Mouse (Mus musculus) adipose tissue, adult 10 weeks (tissue): ENCODE measurements around the gene Rnf10. TPM values are rescaled to one million over a fixed set of nuclear protein-coding genes. Genes with fewer than 3 reads are reported as not detected.

Experiments used
- polyA plus RNA-seq: library from polyadenylated mRNA; stranded (reverse); fragments of 350-450 nt; fragmentation: Illumina TruSeq; extraction: RNeasy Lipid Tissue Mini Kit (QIAGEN cat#74804); gene quantifications from one replicate; pipeline ENCODE4 v1.2.3, GENCODE M21; 2014; ENCODE audit warnings: low read depth, low replicate concordance

Rnf10 gene
- polyA plus RNA-seq, result 150 TPM

GRCm38 (mm10) chr5:115272812-115273548 lies at the start of gene Rnf10:
Gene Rnf10 (minus strand): TSS chr5:115272898.

DNA sequence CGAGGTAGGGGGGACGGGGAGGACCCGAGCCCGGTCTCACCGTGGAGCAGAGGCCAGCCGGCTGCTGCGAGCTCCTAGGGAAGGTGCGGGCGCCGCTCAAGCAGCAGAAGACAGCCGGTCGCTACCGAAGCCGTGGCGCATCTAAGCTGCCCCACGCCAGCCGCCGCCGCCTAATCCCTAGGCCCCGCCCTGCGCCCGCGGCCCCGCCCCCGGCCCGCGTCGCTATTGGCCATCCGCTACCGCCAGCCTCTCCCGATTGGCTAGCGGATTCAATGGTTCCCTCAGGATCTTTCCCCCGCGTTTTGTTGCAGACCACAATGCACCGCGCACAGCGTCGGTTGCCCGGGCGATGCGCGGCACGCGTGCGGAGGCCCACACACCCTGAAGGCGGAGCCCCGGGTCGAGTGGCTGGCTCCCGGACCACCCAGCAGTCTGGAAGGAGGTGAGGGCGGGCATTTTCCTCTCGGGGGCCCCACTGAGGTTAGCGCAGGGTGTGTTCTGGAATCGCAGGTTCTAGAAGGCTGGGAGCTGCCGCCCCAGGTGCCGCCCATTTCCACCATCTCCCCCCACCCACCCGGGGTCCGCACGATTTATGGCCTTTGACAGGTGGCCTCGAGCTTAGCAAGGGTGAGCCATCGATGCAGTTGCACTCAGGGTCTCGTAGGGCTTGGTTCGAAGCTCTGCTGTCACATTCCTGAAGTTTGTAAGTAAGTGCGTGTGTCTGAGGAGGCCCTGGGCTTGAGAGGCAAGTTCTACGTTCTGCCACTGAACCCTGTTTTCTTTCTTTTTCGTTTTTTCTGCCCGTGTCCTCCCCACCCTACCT lies 28.3 kb upstream of the Rnf10 start, which contains the start of gene Dynll1:
Dynll1 (minus strand) TSS at position 208 of the 823 bp plus-strand sequence.

DNA sequence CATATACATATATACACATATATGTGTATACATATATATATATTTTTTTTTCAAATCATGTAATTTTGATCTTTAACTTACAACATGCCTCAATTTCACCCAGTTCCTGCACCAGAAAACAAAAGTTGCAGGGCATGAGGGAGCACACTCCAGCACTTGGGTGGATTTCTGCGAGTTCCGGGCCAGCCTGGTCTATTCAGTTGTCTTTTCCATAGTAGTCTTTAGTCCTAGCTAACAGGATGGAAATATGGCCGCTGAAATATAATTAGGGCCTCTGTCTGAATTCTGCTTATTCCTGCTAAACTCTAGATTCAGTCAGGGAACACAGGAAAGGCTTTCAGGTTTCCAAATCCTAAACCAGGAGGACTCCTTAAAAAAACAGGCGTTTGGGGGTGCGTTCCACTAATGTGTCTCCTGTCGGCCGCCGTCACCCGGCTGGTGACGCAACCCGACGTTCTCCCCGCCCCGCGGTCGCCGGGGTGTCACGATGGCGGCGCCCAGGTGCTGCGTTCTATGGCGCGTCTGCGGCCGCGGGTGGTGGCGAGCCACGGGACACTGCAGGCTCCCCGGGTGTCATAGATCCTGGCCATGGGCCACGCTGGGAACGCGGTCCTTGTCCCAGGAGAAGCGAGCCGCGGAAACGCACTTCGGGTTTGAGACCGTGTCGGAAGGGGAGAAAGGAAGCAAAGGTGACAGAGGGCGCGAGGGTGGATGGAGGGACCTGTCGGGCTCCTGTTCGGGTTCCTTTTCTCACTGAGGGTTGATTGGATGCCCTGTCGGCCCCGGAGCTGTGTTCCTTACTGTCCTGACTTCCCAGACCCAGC lies 6.7 kb upstream of the Rnf10 start, which contains the start of gene Coq5:
Coq5 (plus strand) TSS at position 441 of the 824 bp plus-strand sequence.

GRCm38 (mm10) chr5:115235786-115236263 lies 36.9 kb downstream of the Rnf10 start, which contains the start of gene Pop5:
Gene Pop5 (plus strand): TSS chr5:115235836.

DNA sequence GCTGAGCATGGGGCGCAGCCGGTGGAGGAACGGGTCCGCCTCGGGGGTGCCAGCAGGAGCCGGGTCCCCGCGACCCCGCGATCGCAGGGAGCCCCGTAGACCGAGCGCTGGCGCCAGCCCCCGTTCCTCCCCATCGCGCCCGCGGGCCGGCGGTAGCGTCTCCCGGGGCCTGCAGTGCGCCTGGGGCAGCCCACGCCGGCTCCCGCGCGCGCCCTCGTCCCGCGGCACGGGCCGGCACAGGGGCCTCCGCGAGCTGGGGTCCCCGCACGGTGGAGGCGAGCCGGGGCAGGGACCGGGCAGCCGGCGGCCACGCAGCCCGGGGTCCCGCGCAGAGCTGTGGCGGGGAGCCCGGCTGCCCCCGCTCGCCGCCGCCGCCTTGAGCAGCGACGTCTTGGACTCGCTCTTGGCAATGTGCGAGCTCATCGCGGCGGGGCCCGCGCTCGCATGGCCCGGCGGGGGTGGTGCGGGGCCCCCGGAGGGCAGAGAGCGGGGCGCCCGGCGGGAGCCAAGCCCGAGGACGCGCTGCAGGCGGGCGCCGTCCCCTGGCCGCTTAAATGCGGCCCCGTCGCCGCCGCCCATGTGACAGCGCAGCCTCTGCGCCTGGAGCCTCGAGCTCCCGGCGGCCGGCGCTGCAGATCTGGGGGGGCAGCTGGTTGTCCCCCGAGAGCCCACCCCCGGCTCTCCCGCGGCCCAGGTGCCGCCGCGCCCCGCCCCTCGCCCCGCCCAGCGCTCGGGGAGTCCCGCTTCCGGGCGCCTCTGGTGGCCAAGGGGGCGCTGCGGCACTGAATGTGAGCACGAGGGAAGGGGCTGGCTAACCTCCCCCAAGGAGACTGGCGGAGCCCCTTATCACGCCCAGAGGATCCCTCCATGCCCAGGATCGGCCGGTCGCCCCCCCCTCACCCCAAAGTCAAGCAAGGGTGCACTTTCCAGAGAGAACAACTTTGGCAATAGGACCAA lies 78.8 kb downstream of the Rnf10 start, which contains the start of gene Cabp1:
Cabp1 (minus strand) TSS at position 713 of the 957 bp plus-strand sequence.

Other genes with a start within 250 kb of the Rnf10 start
- not detected for gene Gm10401, start 174.6 kb downstream of the Rnf10 start, polyA plus RNA-seq
- gene Acads, start 153.6 kb downstream of the Rnf10 start, polyA plus RNA-seq, result 67.3 TPM
- gene Unc119b, start 137.9 kb downstream of the Rnf10 start, polyA plus RNA-seq, result 56.1 TPM
- 205 TPM for gene Mlec, start 114.7 kb downstream of the Rnf10 start, polyA plus RNA-seq
- 3.2 TPM for gene Cabp1, start 78.5 kb downstream of the Rnf10 start, polyA plus RNA-seq
- 81.1 TPM for gene Pop5, start 37.1 kb downstream of the Rnf10 start, polyA plus RNA-seq
- 28.2 TPM for gene Coq5, start 6.8 kb upstream of the Rnf10 start, polyA plus RNA-seq
- gene Dynll1, start 28.1 kb upstream of the Rnf10 start, polyA plus RNA-seq, result 245 TPM
- gene Srsf9, start 54.3 kb upstream of the Rnf10 start, polyA plus RNA-seq, result 54.0 TPM
- 20.5 TPM for gene Gatc, start 68.3 kb upstream of the Rnf10 start, polyA plus RNA-seq
- gene Triap1, start 68.3 kb upstream of the Rnf10 start, polyA plus RNA-seq, result 43.0 TPM
- 608 TPM for gene Cox6a1, start 76.1 kb upstream of the Rnf10 start, polyA plus RNA-seq
- gene Msi1, start 156.7 kb upstream of the Rnf10 start, polyA plus RNA-seq, result 1.9 TPM
- not detected for gene Pla2g1b, start 193.4 kb upstream of the Rnf10 start, polyA plus RNA-seq
- gene Sirt4, start 211.8 kb upstream of the Rnf10 start, polyA plus RNA-seq, result 37.6 TPM
- 83.9 TPM for gene Pxn, start 233.8 kb upstream of the Rnf10 start, polyA plus RNA-seq